Mouse (Mus musculus): Measurements from ENCODE around the gene Bach2. TPM values are rescaled to one million over a fixed set of nuclear protein-coding genes. Genes with fewer than 3 reads are reported as not detected.

The Bach2 gene
- polyA plus RNA-seq (2015; fragmentation: Nextera tagmentation; extraction: Ambion mirVana), result 5.9 and 6.7 TPM in 2 replicates

DNA sequence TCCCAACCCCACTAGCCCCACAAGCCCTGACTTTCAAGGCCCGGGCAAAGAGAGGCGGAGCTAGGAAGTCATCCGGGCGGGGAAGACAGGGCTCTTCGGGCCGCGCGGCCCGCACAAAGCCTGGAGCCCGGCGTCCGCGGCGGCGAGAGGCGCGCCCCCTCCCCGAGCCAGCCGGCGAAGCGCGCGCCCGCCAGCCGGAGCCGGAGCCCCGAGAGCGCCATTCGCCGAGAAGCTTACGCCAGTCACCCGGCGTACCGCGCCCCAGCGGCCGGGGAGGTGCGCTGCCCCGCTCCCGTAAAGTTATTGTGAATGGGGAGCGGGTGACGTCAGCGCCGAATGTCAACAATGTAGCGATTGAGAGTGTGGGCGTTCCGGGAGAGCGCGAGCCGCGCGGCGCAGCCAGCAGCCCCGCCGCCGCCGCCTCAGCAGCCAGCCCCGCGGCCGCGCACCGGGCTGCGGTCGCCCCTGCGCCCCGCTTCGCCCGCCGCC is at the start of gene Bach2:
Gene Bach2, plus strand, starts transcription at position 439 of the 489 bp plus-strand sequence.
- TF ChIP-seq CTCF (IDR thresholded peaks at IDR 0.05; ENCODE audit: low read depth), result peak; percentile 21; the same call in 1 of the 2 replicates
- peak within 1 kb of the TSS; percentile 95 for H3K27ac ChIP-seq
- H3K4me2 ChIP-seq (ENCODE audit: low read length), result peak within 1 kb of the TSS; percentile 94
- no peaks in the 10 kb centered on the region for H3K36me3 ChIP-seq (ENCODE audit: insufficient read depth, low read length)
- 0% methylated on average over 61 of the region's 69 CpGs for WGBS
- peak within 1 kb of the TSS; percentile 79 for H3K4me3 ChIP-seq (replicated peaks; ENCODE audit: low read depth, low read length)
- H3K9me3 ChIP-seq (replicated peaks; ENCODE audit: low read length), result no peaks in the 10 kb centered on the region
- DNase-seq (ENCODE audit: low spot score) (peak; percentile 95), ATAC-seq (replicated peaks; ENCODE audit: low FRiP score, low read depth) (peak; percentile 76)
- H3K9ac ChIP-seq (ENCODE audit: low read depth, low read length), result peak within 1 kb of the TSS; percentile 94
- H3K4me1 ChIP-seq (replicated peaks; ENCODE audit: insufficient read depth, low read length), result 0 out of 2 replicates have a peak, but pooled peaks cover 18% of the 10 kb centered on the region
- no peaks in the 10 kb centered on the region for H3K27me3 ChIP-seq (ENCODE audit: insufficient read depth, low read length)

DNA sequence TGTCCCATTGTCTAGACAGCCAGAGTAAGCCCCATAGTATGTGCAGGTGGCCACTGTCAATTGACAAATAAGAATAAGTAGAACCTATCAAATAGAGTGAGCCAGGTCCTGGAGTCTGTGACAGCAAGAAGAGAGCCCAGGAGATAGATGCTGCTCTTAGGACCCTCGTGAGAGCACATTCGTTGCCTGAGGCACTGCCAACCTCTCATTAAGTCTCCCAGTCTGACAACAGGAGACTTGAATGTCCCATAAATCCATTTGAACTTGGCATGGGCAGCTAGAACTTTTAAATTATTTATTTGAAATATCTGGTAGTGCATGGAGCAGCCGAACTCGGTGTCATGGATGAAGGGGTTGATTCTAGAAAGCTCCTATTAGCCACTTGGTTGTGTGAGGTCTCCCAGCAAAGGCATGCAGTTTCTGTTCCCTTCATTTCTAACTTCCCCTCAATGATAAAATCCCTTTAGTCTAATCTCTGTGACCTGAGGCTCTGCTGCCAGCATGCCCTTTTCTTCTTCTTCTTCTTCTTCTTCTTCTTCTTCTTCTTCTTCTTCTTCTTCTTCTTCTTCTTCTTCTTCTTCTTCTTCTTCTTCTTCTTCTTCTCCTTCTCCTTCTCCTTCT is 49.1 kb upstream of the Bach2 start:
- H3K9ac ChIP-seq (ENCODE audit: low read depth, low read length), result no peak overlapping the region
- no peaks in the 10 kb centered on the region for H3K36me3 ChIP-seq (ENCODE audit: insufficient read depth, low read length)
- H3K9me3 ChIP-seq (replicated peaks; ENCODE audit: low read length), result no peaks in the 10 kb centered on the region
- 0 out of 2 replicates have a peak, but pooled peaks cover under 1% of the 10 kb centered on the region for H3K4me1 ChIP-seq (replicated peaks; ENCODE audit: insufficient read depth, low read length)
- no peaks in the 10 kb centered on the region for H3K27me3 ChIP-seq (ENCODE audit: insufficient read depth, low read length)
- H3K4me2 ChIP-seq (ENCODE audit: low read length), result no peak overlapping the region
- no peak for TF ChIP-seq CTCF (IDR thresholded peaks at IDR 0.05; ENCODE audit: low read depth)
- H3K4me3 ChIP-seq (replicated peaks; ENCODE audit: low read depth, low read length), result no peak overlapping the region
- DNase-seq (ENCODE audit: low spot score) (no peak), ATAC-seq (replicated peaks; ENCODE audit: low FRiP score, low read depth) (no peak)
- WGBS, result 71% methylated on average over 4 of the region's 4 CpGs
- no peak overlapping the region for H3K27ac ChIP-seq

DNA sequence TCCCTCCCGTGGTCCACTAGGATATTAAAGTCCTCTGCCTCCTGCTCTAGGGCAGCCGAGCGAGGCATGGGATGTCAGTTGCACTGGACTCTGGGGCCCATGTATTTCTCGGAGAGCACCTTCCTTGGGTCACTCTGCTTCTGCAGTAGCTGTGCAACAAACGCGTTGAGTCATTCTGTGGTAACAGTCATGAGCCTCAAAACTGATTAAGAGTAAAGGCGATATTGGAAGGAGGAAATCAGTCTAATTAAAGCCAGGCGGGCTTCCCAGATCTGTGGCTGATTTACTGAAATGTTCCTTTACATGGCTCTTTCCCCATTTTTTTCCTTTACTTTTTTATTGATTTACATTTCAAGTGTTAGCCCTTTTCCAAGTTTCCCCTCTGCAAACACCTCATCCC is 48.1 kb upstream of the Bach2 start:
- ATAC-seq (replicated peaks; ENCODE audit: low FRiP score, low read depth), result no peak
- 79% methylated on average over 8 of the region's 8 CpGs for WGBS
- no peaks in the 10 kb centered on the region for H3K36me3 ChIP-seq (ENCODE audit: insufficient read depth, low read length)
- H3K4me3 ChIP-seq (replicated peaks; ENCODE audit: low read depth, low read length), result no peak overlapping the region
- H3K27me3 ChIP-seq (ENCODE audit: insufficient read depth, low read length), result no peaks in the 10 kb centered on the region
- H3K4me1 ChIP-seq (replicated peaks; ENCODE audit: insufficient read depth, low read length), result no peaks in the 10 kb centered on the region
- DNase-seq (ENCODE audit: low spot score), result no peak
- TF ChIP-seq CTCF (IDR thresholded peaks at IDR 0.05; ENCODE audit: low read depth), result no peak
- H3K9me3 ChIP-seq (replicated peaks; ENCODE audit: low read length), result no peaks in the 10 kb centered on the region
- no peak overlapping the region for H3K27ac ChIP-seq
- H3K9ac ChIP-seq (ENCODE audit: low read depth, low read length), result no peak overlapping the region
- no peak overlapping the region for H3K4me2 ChIP-seq (ENCODE audit: low read length)

DNA sequence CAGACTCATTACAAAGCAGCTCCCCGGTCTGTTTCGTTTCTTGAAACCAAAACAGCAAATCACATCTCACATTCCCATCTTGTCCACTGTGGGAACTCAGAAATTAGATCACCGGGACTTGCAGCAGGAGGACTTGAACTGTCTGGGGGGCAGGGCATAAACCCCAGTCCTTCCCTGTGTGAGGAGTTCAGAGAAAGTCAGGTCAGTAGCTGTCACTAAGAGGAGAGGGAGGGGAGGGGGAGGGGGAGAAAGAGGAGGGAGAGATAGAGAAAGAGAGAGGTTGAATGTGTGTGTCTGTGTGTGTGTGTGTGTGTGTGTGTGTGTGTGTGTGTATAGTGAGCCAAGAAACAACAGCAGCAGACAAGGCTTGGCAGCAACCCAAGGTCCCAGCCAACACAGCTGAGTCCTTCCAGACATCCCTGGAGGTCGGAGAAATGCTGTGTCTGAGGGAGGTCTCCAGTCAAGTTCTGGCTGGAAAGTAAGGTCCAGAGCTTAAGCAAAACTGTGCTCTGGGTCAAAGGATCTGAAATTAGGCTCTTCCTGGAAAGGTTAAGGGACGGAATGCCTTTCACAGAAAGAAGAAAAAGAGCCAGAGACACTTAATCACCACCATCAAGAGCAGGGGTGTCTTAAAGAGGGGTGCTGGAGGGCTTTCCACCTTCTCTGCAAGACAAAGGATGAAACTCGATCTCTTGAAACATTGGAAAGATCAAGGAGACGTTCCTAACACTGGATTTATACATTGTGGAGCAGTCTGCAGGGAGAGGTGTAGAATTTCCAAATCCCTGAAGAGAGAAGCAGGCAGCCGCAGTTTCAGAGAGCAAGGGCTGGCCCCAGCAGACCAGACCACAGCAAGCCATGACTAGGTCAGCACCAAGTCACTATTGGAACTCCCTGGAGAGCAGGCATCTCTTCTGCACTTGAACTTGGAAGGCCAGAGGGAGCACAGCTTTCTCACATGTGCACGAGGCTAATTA is 42.4 kb upstream of the Bach2 start:
- H3K9ac ChIP-seq (ENCODE audit: low read depth, low read length), result no peak overlapping the region
- peak; percentile 86 for ATAC-seq (replicated peaks; ENCODE audit: low FRiP score, low read depth)

DNA sequence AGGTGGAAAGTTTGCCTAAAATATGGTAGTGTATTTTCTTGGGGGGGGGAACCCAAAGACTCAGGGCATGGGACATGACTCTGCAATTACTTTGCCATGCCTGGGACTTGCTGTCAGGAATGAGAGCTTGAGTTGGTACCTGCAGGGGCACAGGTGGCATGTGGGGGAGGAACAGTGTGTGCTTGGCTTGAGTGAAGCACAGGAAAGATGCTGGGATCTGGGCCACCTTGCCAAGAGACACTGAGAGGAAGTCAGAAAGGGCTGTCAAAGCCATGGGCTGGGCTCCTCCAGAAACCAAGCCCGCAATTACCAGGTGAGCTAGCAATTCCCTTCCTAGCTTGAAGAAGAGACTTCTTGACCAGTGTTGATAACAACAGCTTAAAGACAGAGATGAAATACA is 40.6 kb upstream of the Bach2 start:
- no peaks in the 10 kb centered on the region for H3K9me3 ChIP-seq (replicated peaks; ENCODE audit: low read length)
- H3K27ac ChIP-seq, result no peak overlapping the region
- no peak for ATAC-seq (replicated peaks; ENCODE audit: low FRiP score, low read depth)
- 100% methylated on average over 1 of the region's 1 CpGs for WGBS
- no peaks in the 10 kb centered on the region for H3K27me3 ChIP-seq (ENCODE audit: insufficient read depth, low read length)
- H3K4me1 ChIP-seq (replicated peaks; ENCODE audit: insufficient read depth, low read length), result no peaks in the 10 kb centered on the region
- no peak overlapping the region for H3K9ac ChIP-seq (ENCODE audit: low read depth, low read length)
- no peak for TF ChIP-seq CTCF (IDR thresholded peaks at IDR 0.05; ENCODE audit: low read depth)
- DNase-seq (ENCODE audit: low spot score), result no peak
- no peaks in the 10 kb centered on the region for H3K36me3 ChIP-seq (ENCODE audit: insufficient read depth, low read length)
- no peak overlapping the region for H3K4me2 ChIP-seq (ENCODE audit: low read length)
- H3K4me3 ChIP-seq (replicated peaks; ENCODE audit: low read depth, low read length), result no peak overlapping the region

More for the DNA sequence above, 42.4 kb upstream of the Bach2 start:
- Histone ChIP-seq H3K27ac (peak overlapping the region; percentile 64), H3K4me2 (ENCODE audit: low read length) (0 out of 2 replicates have a peak overlapping the region, but pooled peaks have one; percentile 8), H3K4me1 (replicated peaks; ENCODE audit: insufficient read depth, low read length) (no peaks in the 10 kb centered on the region), H3K36me3 (ENCODE audit: insufficient read depth, low read length) (no peaks in the 10 kb centered on the region), H3K4me3 (replicated peaks; ENCODE audit: low read depth, low read length) (no peak overlapping the region), H3K9me3 (replicated peaks; ENCODE audit: low read length) (no peaks in the 10 kb centered on the region), H3K27me3 (ENCODE audit: insufficient read depth, low read length) (no peaks in the 10 kb centered on the region)
- peak; percentile 94 for DNase-seq (ENCODE audit: low spot score)
- 11% methylated on average over 9 of the region's 9 CpGs for WGBS
- no peak for TF ChIP-seq CTCF (IDR thresholded peaks at IDR 0.05; ENCODE audit: low read depth)

DNA sequence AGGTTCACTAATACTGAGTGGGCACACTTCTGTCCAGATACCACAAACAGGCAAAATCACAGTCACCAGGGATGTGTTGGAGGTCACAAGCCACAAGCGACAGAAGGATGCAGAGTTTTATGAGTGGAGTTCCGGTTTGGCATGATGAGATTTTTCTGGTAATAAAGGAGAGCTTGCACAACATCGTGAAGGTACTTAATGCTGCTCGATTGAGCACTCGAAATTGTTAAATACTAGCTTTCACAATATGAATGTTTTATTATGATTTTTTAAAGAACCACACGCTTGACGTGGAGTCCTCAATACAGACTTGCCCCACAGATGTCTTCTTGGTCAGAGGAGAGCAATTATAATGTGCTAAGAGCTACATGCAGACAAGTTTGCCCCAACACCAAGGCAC is 40.0 kb upstream of the Bach2 start:
- H3K4me2 ChIP-seq (ENCODE audit: low read length), result no peak overlapping the region
- no peak for DNase-seq (ENCODE audit: low spot score)
- H3K4me1 ChIP-seq (replicated peaks; ENCODE audit: insufficient read depth, low read length), result no peaks in the 10 kb centered on the region
- H3K9ac ChIP-seq (ENCODE audit: low read depth, low read length), result no peak overlapping the region
- H3K36me3 ChIP-seq (ENCODE audit: insufficient read depth, low read length), result no peaks in the 10 kb centered on the region
- ATAC-seq (replicated peaks; ENCODE audit: low FRiP score, low read depth), result no peak
- no peaks in the 10 kb centered on the region for H3K9me3 ChIP-seq (replicated peaks; ENCODE audit: low read length)
- no peak overlapping the region for H3K4me3 ChIP-seq (replicated peaks; ENCODE audit: low read depth, low read length)
- H3K27me3 ChIP-seq (ENCODE audit: insufficient read depth, low read length), result no peaks in the 10 kb centered on the region
- no peak overlapping the region for H3K27ac ChIP-seq
- 90% methylated on average over 7 of the region's 7 CpGs for WGBS
- no peak for TF ChIP-seq CTCF (IDR thresholded peaks at IDR 0.05; ENCODE audit: low read depth)
